Mouse (Mus musculus): ENCODE results near the gene Ptpn1. TPM values are rescaled to one million over a fixed set of nuclear protein-coding genes. Genes with fewer than 3 reads are reported as not detected.

The Ptpn1 gene
- polyA plus RNA-seq, 1 experiment from 2014 or later = 87.3 TPM

- Histone ChIP-seq H3K27ac (ENCODE audit: low read length) (no peak overlapping the region), H3K4me1 (replicated peaks; ENCODE audit: control insufficient read depth, insufficient read depth, low read length) (peaks cover 7% of the 10 kb centered on the region), H3K9ac (replicated peaks; ENCODE audit: low read depth, low read length) (no peak overlapping the region), H3K36me3 (ENCODE audit: control insufficient read depth, insufficient read depth) (no peaks in the 10 kb centered on the region), H3K27me3 (replicated peaks; ENCODE audit: control insufficient read depth, insufficient read depth, low read length) (no peaks in the 10 kb centered on the region), H3K4me2 (ENCODE audit: low read length) (no peak overlapping the region), H3K4me3 (replicated peaks; ENCODE audit: low read length) (no peak overlapping the region), H3K9me3 (ENCODE audit: control insufficient read depth, low read length) (no peaks in the 10 kb centered on the region)
- WGBS = 52% methylated on average over 14 of the region's 14 CpGs
- peak; percentile 61 for ATAC-seq
Observed at GRCm38 (mm10) chr2:167989310-167989709, 57.5 kb downstream of the Ptpn1 start.

DNA sequence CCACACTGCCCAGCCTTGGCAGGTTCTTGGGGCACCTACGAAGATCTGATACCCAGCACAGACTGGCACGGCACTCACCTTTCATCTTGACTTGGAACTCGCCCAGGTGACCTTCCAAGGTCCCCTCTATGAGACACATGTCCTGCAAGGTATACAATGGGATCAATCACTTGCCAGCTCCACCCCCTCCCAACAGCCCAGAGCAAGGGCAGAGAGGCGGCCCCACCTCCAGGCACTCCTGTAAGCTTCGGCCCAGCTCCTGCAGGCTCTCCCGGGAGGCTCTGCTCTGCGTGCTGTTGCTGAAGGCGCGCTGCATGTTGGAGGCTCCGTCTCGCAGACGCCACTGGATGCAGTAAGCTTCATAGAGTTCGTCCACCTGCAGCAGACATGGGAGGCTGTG is 61.4 kb downstream of the Ptpn1 start:
- Histone ChIP-seq H3K36me3 (ENCODE audit: control insufficient read depth, insufficient read depth) (no peaks in the 10 kb centered on the region), H3K4me3 (replicated peaks; ENCODE audit: low read length) (no peak overlapping the region), H3K27me3 (replicated peaks; ENCODE audit: control insufficient read depth, insufficient read depth, low read length) (no peaks in the 10 kb centered on the region), H3K4me1 (replicated peaks; ENCODE audit: control insufficient read depth, insufficient read depth, low read length) (peaks cover 7% of the 10 kb centered on the region), H3K9ac (replicated peaks; ENCODE audit: low read depth, low read length) (no peak overlapping the region), H3K27ac (ENCODE audit: low read length) (no peak overlapping the region), H3K9me3 (ENCODE audit: control insufficient read depth, low read length) (no peaks in the 10 kb centered on the region), H3K4me2 (ENCODE audit: low read length) (no peak overlapping the region)
- 63% methylated on average over 13 of the region's 13 CpGs for WGBS
- ATAC-seq = no peak

GRCm38 (mm10) chr2:167995870-167996635 is 64.2 kb downstream of the Ptpn1 start:
- Histone ChIP-seq H3K9me3 (ENCODE audit: control insufficient read depth, low read length) (peaks cover 4% of the 10 kb centered on the region; the same call in 1 of the 2 replicates), H3K4me2 (ENCODE audit: low read length) (no peak overlapping the region), H3K4me3 (replicated peaks; ENCODE audit: low read length) (no peak overlapping the region), H3K4me1 (replicated peaks; ENCODE audit: control insufficient read depth, insufficient read depth, low read length) (no peaks in the 10 kb centered on the region), H3K27me3 (replicated peaks; ENCODE audit: control insufficient read depth, insufficient read depth, low read length) (no peaks in the 10 kb centered on the region), H3K9ac (replicated peaks; ENCODE audit: low read depth, low read length) (no peak overlapping the region), H3K36me3 (ENCODE audit: control insufficient read depth, insufficient read depth) (no peaks in the 10 kb centered on the region), H3K27ac (ENCODE audit: low read length) (no peak overlapping the region)
- WGBS = 58% methylated on average over 19 of the region's 19 CpGs
- no peak for ATAC-seq

- Histone ChIP-seq H3K4me2 (ENCODE audit: low read length) (no peak overlapping the region), H3K36me3 (ENCODE audit: control insufficient read depth, insufficient read depth) (no peaks in the 10 kb centered on the region), H3K9me3 (ENCODE audit: control insufficient read depth, low read length) (peaks cover 4% of the 10 kb centered on the region; the same call in 1 of the 2 replicates), H3K27ac (ENCODE audit: low read length) (no peak overlapping the region), H3K4me1 (replicated peaks; ENCODE audit: control insufficient read depth, insufficient read depth, low read length) (no peaks in the 10 kb centered on the region), H3K27me3 (replicated peaks; ENCODE audit: control insufficient read depth, insufficient read depth, low read length) (no peaks in the 10 kb centered on the region), H3K4me3 (replicated peaks; ENCODE audit: low read length) (no peak overlapping the region), H3K9ac (replicated peaks; ENCODE audit: low read depth, low read length) (no peak overlapping the region)
- no peak for ATAC-seq
- 66% methylated on average over 8 of the region's 8 CpGs for WGBS
Observed at GRCm38 (mm10) chr2:167996672-167997215, 64.9 kb downstream of the Ptpn1 start.

DNA sequence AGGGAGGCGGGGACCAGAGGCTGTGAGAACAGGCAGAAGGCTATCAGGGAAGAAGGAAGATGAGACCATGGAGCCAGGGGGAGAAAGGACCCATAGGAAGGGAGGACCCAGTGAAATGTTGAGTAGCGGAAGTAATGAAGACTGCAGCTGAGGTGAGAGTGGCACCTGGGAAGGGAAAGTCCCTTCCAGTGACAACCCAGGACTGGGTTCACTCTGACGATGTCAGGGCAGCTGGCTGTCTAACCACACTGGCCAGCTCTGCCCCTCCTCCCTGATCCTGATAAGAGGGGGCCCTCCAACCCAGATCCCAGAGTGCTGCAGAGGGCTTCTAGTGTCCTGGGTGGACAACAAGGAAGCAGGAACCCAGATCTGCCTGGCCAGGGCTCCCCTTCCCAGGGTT is 65.7 kb downstream of the Ptpn1 start:
- H3K4me3 ChIP-seq (replicated peaks; ENCODE audit: low read length) = no peak overlapping the region
- no peak for ATAC-seq
- no peaks in the 10 kb centered on the region for H3K27me3 ChIP-seq (replicated peaks; ENCODE audit: control insufficient read depth, insufficient read depth, low read length)
- no peak overlapping the region for H3K4me2 ChIP-seq (ENCODE audit: low read length)
- WGBS = 78% methylated on average over 3 of the region's 3 CpGs
- peaks cover 4% of the 10 kb centered on the region; the same call in 1 of the 2 replicates for H3K9me3 ChIP-seq (ENCODE audit: control insufficient read depth, low read length)
- no peak overlapping the region for H3K27ac ChIP-seq (ENCODE audit: low read length)
- H3K36me3 ChIP-seq (ENCODE audit: control insufficient read depth, insufficient read depth) = no peaks in the 10 kb centered on the region
- H3K4me1 ChIP-seq (replicated peaks; ENCODE audit: control insufficient read depth, insufficient read depth, low read length) = no peaks in the 10 kb centered on the region
- no peak overlapping the region for H3K9ac ChIP-seq (replicated peaks; ENCODE audit: low read depth, low read length)

- WGBS = 63% methylated on average over 3 of the region's 3 CpGs
- Histone ChIP-seq H3K4me2 (ENCODE audit: low read length) (no peak overlapping the region), H3K27ac (ENCODE audit: low read length) (no peak overlapping the region), H3K27me3 (replicated peaks; ENCODE audit: control insufficient read depth, insufficient read depth, low read length) (no peaks in the 10 kb centered on the region), H3K9ac (replicated peaks; ENCODE audit: low read depth, low read length) (no peak overlapping the region), H3K9me3 (ENCODE audit: control insufficient read depth, low read length) (peaks cover 4% of the 10 kb centered on the region; the same call in 1 of the 2 replicates), H3K36me3 (ENCODE audit: control insufficient read depth, insufficient read depth) (no peaks in the 10 kb centered on the region), H3K4me3 (replicated peaks; ENCODE audit: low read length) (no peak overlapping the region), H3K4me1 (replicated peaks; ENCODE audit: control insufficient read depth, insufficient read depth, low read length) (no peaks in the 10 kb centered on the region)
- ATAC-seq = no peak
Observed at GRCm38 (mm10) chr2:167999145-167999743, 67.4 kb downstream of the Ptpn1 start.

- H3K4me1 ChIP-seq (replicated peaks; ENCODE audit: control insufficient read depth, insufficient read depth, low read length) = no peaks in the 10 kb centered on the region
- 61% methylated on average over 4 of the region's 4 CpGs for WGBS
- H3K4me3 ChIP-seq (replicated peaks; ENCODE audit: low read length) = no peak overlapping the region
- H3K36me3 ChIP-seq (ENCODE audit: control insufficient read depth, insufficient read depth) = no peaks in the 10 kb centered on the region
- H3K27me3 ChIP-seq (replicated peaks; ENCODE audit: control insufficient read depth, insufficient read depth, low read length) = no peaks in the 10 kb centered on the region
- no peak overlapping the region for H3K27ac ChIP-seq (ENCODE audit: low read length)
- ATAC-seq = no peak
- no peak overlapping the region for H3K9ac ChIP-seq (replicated peaks; ENCODE audit: low read depth, low read length)
- peaks cover 4% of the 10 kb centered on the region; the same call in 1 of the 2 replicates for H3K9me3 ChIP-seq (ENCODE audit: control insufficient read depth, low read length)
- no peak overlapping the region for H3K4me2 ChIP-seq (ENCODE audit: low read length)
Observed at GRCm38 (mm10) chr2:168002188-168002587, 70.3 kb downstream of the Ptpn1 start.

DNA sequence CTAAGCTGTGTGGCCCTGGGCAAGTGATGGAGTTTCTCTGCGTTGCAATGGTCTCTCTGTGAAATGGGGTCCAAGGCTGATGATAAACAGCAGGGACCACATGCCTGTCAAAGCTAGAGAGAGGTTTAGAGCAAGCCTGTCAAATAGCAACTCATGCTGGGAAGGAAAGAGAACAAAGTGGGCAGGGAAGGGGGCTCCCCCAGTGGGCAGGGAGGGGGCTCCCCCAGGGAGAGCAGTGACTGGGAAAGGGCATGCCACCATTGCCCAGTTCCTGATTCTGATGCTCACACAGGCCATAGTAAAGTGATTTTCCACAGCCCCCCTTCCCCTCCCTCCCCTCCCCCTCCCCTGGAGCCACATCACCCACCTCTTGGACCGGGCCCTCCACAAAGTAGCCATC is 71.0 kb downstream of the Ptpn1 start:
- no peak overlapping the region for H3K4me3 ChIP-seq (replicated peaks; ENCODE audit: low read length)

GRCm38 (mm10) chr2:168003431-168003830 is 71.6 kb downstream of the Ptpn1 start:
- Histone ChIP-seq H3K27ac (ENCODE audit: low read length) (no peak overlapping the region), H3K4me1 (replicated peaks; ENCODE audit: control insufficient read depth, insufficient read depth, low read length) (no peaks in the 10 kb centered on the region), H3K27me3 (replicated peaks; ENCODE audit: control insufficient read depth, insufficient read depth, low read length) (no peaks in the 10 kb centered on the region), H3K4me3 (replicated peaks; ENCODE audit: low read length) (no peak overlapping the region), H3K9me3 (ENCODE audit: control insufficient read depth, low read length) (peaks cover 4% of the 10 kb centered on the region; the same call in 1 of the 2 replicates), H3K4me2 (ENCODE audit: low read length) (no peak overlapping the region), H3K9ac (replicated peaks; ENCODE audit: low read depth, low read length) (no peak overlapping the region), H3K36me3 (ENCODE audit: control insufficient read depth, insufficient read depth) (no peaks in the 10 kb centered on the region)
- ATAC-seq = no peak
- WGBS = 69% methylated on average over 12 of the region's 12 CpGs

More for the DNA sequence above, 71.0 kb downstream of the Ptpn1 start:
- Histone ChIP-seq H3K4me2 (ENCODE audit: low read length) (no peak overlapping the region), H3K9me3 (ENCODE audit: control insufficient read depth, low read length) (peaks cover 4% of the 10 kb centered on the region; the same call in 1 of the 2 replicates), H3K9ac (replicated peaks; ENCODE audit: low read depth, low read length) (no peak overlapping the region), H3K4me1 (replicated peaks; ENCODE audit: control insufficient read depth, insufficient read depth, low read length) (no peaks in the 10 kb centered on the region), H3K27me3 (replicated peaks; ENCODE audit: control insufficient read depth, insufficient read depth, low read length) (no peaks in the 10 kb centered on the region), H3K27ac (ENCODE audit: low read length) (no peak overlapping the region), H3K36me3 (ENCODE audit: control insufficient read depth, insufficient read depth) (no peaks in the 10 kb centered on the region)
- 80% methylated on average over 2 of the region's 2 CpGs for WGBS
- ATAC-seq = no peak

Measured in forebrain, embryonic 16.5 days (tissue).